Mouse (Mus musculus): ENCODE measurements around the gene Aldh1a2.

- TF ChIP-seq CTCF (IDR thresholded peaks at IDR 0.05; ENCODE audit: control insufficient read depth, insufficient read depth, insufficient read length) (no peak), MYOG (IDR thresholded peaks at IDR 0.05; ENCODE audit: control insufficient read depth, extremely low read depth, insufficient read length) (no peak), MAX (IDR thresholded peaks at IDR 0.05) (no peak), USF1 (IDR thresholded peaks at IDR 0.05; ENCODE audit: low read depth) (no peak)
Observed at GRCm38 (mm10) chr9:71270205-71270604, 54.6 kb downstream of the Aldh1a2 start.

Data from C2C12 (cell line).